Mouse (Mus musculus): Measurements from ENCODE around the gene Catsper4. TPM values are rescaled to one million over a fixed set of nuclear protein-coding genes. Genes with fewer than 3 reads are reported as not detected.
"Not testable (repeated sequence)": the region's sequence is repeated elsewhere in the genome, so short reads cannot be mapped to it uniquely, and the experiment has no call there.

Catsper4 gene
- polyA plus RNA-seq (2015; fragmentation: Nextera tagmentation; extraction: Ambion mirVana) = not detected in 2 replicates

GRCm38 (mm10) chr4:134227194-134227593 is at the start of gene Catsper4:
Gene Catsper4, minus strand, starts transcription at chr4:134227383.
- H3K36me3 ChIP-seq (ENCODE audit: control insufficient read depth, insufficient read depth) = no peaks in the 10 kb centered on the region
- H3K9ac ChIP-seq (ENCODE audit: low read length) = no peak within 1 kb of the TSS
- 70% methylated on average over 8 of the region's 8 CpGs for WGBS
- no peak for ATAC-seq (replicated peaks; ENCODE audit: extremely low read depth, insufficient read depth, low FRiP score)
- no peaks in the 10 kb centered on the region for H3K27me3 ChIP-seq (ENCODE audit: control insufficient read depth, insufficient read depth, low read length)
- H3K4me3 ChIP-seq (ENCODE audit: low read length) = no peak within 1 kb of the TSS
- H3K4me1 ChIP-seq (ENCODE audit: control insufficient read depth, insufficient read depth, low read length) = no peaks in the 10 kb centered on the region
- no peak within 1 kb of the TSS for H3K4me2 ChIP-seq (ENCODE audit: low read depth, low read length)
- H3K27ac ChIP-seq (ENCODE audit: low read length) = no peak within 1 kb of the TSS
- no peaks in the 10 kb centered on the region for H3K9me3 ChIP-seq (replicated peaks; ENCODE audit: control insufficient read depth, low read length)

GRCm38 (mm10) chr4:134273417-134274345 is 46.5 kb upstream of the Catsper4 start:
- Histone ChIP-seq H3K9me3 (replicated peaks; ENCODE audit: control insufficient read depth, low read length) (no peaks in the 10 kb centered on the region), H3K4me1 (ENCODE audit: control insufficient read depth, insufficient read depth, low read length) (peaks cover 5% of the 10 kb centered on the region), H3K36me3 (ENCODE audit: control insufficient read depth, insufficient read depth) (peaks cover 20% of the 10 kb centered on the region), H3K4me3 (ENCODE audit: low read length) (peak overlapping the region; percentile 38), H3K4me2 (ENCODE audit: low read depth, low read length) (peak overlapping the region; percentile 58), H3K9ac (ENCODE audit: low read length) (0 out of 2 replicates have a peak overlapping the region, but pooled peaks have one; percentile 1), H3K27me3 (ENCODE audit: control insufficient read depth, insufficient read depth, low read length) (no peaks in the 10 kb centered on the region), H3K27ac (ENCODE audit: low read length) (peak overlapping the region; percentile 37)
- ATAC-seq (replicated peaks; ENCODE audit: extremely low read depth, insufficient read depth, low FRiP score) = peak; percentile 45
- 2% methylated on average over 14 of the region's 14 CpGs for WGBS

- Histone ChIP-seq H3K9me3 (replicated peaks; ENCODE audit: control insufficient read depth, low read length) (no peaks in the 10 kb centered on the region), H3K4me2 (ENCODE audit: low read depth, low read length) (peak overlapping the region; percentile 58), H3K4me1 (ENCODE audit: control insufficient read depth, insufficient read depth, low read length) (peaks cover 5% of the 10 kb centered on the region), H3K36me3 (ENCODE audit: control insufficient read depth, insufficient read depth) (peaks cover 14% of the 10 kb centered on the region), H3K9ac (ENCODE audit: low read length) (peak overlapping the region; percentile 38; the same call in 1 of the 2 replicates), H3K4me3 (ENCODE audit: low read length) (peak overlapping the region; percentile 38), H3K27me3 (ENCODE audit: control insufficient read depth, insufficient read depth, low read length) (no peaks in the 10 kb centered on the region), H3K27ac (ENCODE audit: low read length) (no peak overlapping the region)
- ATAC-seq (replicated peaks; ENCODE audit: extremely low read depth, insufficient read depth, low FRiP score) = no peak
- 17% methylated on average over 13 of the region's 13 CpGs for WGBS
These were observed 45.7 kb upstream of the Catsper4 start for GRCm38 (mm10) chr4:134272731-134273416.

GRCm38 (mm10) chr4:134271979-134272378 is 44.8 kb upstream of the Catsper4 start:
- no peak overlapping the region for H3K9ac ChIP-seq (ENCODE audit: low read length)
- no peak overlapping the region for H3K4me3 ChIP-seq (ENCODE audit: low read length)
- peaks cover 5% of the 10 kb centered on the region for H3K4me1 ChIP-seq (ENCODE audit: control insufficient read depth, insufficient read depth, low read length)
- ATAC-seq (replicated peaks; ENCODE audit: extremely low read depth, insufficient read depth, low FRiP score) = no peak
- no peaks in the 10 kb centered on the region for H3K27me3 ChIP-seq (ENCODE audit: control insufficient read depth, insufficient read depth, low read length)
- 77% methylated on average over 7 of the region's 7 CpGs for WGBS
- peaks cover 6% of the 10 kb centered on the region for H3K36me3 ChIP-seq (ENCODE audit: control insufficient read depth, insufficient read depth)
- H3K27ac ChIP-seq (ENCODE audit: low read length) = no peak overlapping the region
- no peaks in the 10 kb centered on the region for H3K9me3 ChIP-seq (replicated peaks; ENCODE audit: control insufficient read depth, low read length)
- no peak overlapping the region for H3K4me2 ChIP-seq (ENCODE audit: low read depth, low read length)

- not testable (repeated sequence) for H3K27me3 ChIP-seq (ENCODE audit: control insufficient read depth, insufficient read depth, low read length); H3K9me3 ChIP-seq (replicated peaks; ENCODE audit: control insufficient read depth, low read length); H3K4me3 ChIP-seq (ENCODE audit: low read length); H3K27ac ChIP-seq (ENCODE audit: low read length); H3K9ac ChIP-seq (ENCODE audit: low read length); ATAC-seq (replicated peaks; ENCODE audit: extremely low read depth, insufficient read depth, low FRiP score); H3K4me2 ChIP-seq (ENCODE audit: low read depth, low read length); H3K4me1 ChIP-seq (ENCODE audit: control insufficient read depth, insufficient read depth, low read length); H3K36me3 ChIP-seq (ENCODE audit: control insufficient read depth, insufficient read depth)
These were observed 42.4 kb upstream of the Catsper4 start for GRCm38 (mm10) chr4:134269622-134270021.

- Histone ChIP-seq H3K4me3 (ENCODE audit: low read length) (no peak overlapping the region), H3K9me3 (replicated peaks; ENCODE audit: control insufficient read depth, low read length) (no peaks in the 10 kb centered on the region; the same call in 1 of the 2 replicates), H3K4me1 (ENCODE audit: control insufficient read depth, insufficient read depth, low read length) (peaks cover 5% of the 10 kb centered on the region), H3K9ac (ENCODE audit: low read length) (no peak overlapping the region), H3K27me3 (ENCODE audit: control insufficient read depth, insufficient read depth, low read length) (no peaks in the 10 kb centered on the region), H3K4me2 (ENCODE audit: low read depth, low read length) (no peak overlapping the region), H3K27ac (ENCODE audit: low read length) (no peak overlapping the region), H3K36me3 (ENCODE audit: control insufficient read depth, insufficient read depth) (no peaks in the 10 kb centered on the region)
- WGBS = 83% methylated on average over 19 of the region's 19 CpGs
- no peak for ATAC-seq (replicated peaks; ENCODE audit: extremely low read depth, insufficient read depth, low FRiP score)
These were observed 41.0 kb upstream of the Catsper4 start for GRCm38 (mm10) chr4:134268102-134268655.

- H3K4me2 ChIP-seq (ENCODE audit: low read depth, low read length) = no peak overlapping the region
- H3K36me3 ChIP-seq (ENCODE audit: control insufficient read depth, insufficient read depth) = no peaks in the 10 kb centered on the region
- H3K27ac ChIP-seq (ENCODE audit: low read length) = no peak overlapping the region
- H3K27me3 ChIP-seq (ENCODE audit: control insufficient read depth, insufficient read depth, low read length) = no peaks in the 10 kb centered on the region
- H3K9ac ChIP-seq (ENCODE audit: low read length) = no peak overlapping the region
- H3K4me1 ChIP-seq (ENCODE audit: control insufficient read depth, insufficient read depth, low read length) = no peaks in the 10 kb centered on the region
- no peak for ATAC-seq (replicated peaks; ENCODE audit: extremely low read depth, insufficient read depth, low FRiP score)
- WGBS = 63% methylated on average over 9 of the region's 9 CpGs
- no peaks in the 10 kb centered on the region; the same call in 1 of the 2 replicates for H3K9me3 ChIP-seq (replicated peaks; ENCODE audit: control insufficient read depth, low read length)
- no peak overlapping the region for H3K4me3 ChIP-seq (ENCODE audit: low read length)
These were observed 38.8 kb upstream of the Catsper4 start for GRCm38 (mm10) chr4:134265860-134266585.

- ATAC-seq (replicated peaks; ENCODE audit: extremely low read depth, insufficient read depth, low FRiP score) = no peak
- 28% methylated on average over 6 of the region's 6 CpGs for WGBS
- H3K9ac ChIP-seq (ENCODE audit: low read length) = no peak overlapping the region
These were observed 36.0 kb upstream of the Catsper4 start for GRCm38 (mm10) chr4:134263191-134263590.

More at GRCm38 (mm10) chr4:134263191-134263590, 36.0 kb upstream of the Catsper4 start:
- no peaks in the 10 kb centered on the region; the same call in 1 of the 2 replicates for H3K9me3 ChIP-seq (replicated peaks; ENCODE audit: control insufficient read depth, low read length)
- no peaks in the 10 kb centered on the region for H3K4me1 ChIP-seq (ENCODE audit: control insufficient read depth, insufficient read depth, low read length)
- no peak overlapping the region for H3K27ac ChIP-seq (ENCODE audit: low read length)
- no peak overlapping the region for H3K4me3 ChIP-seq (ENCODE audit: low read length)
- no peak overlapping the region for H3K4me2 ChIP-seq (ENCODE audit: low read depth, low read length)
- no peaks in the 10 kb centered on the region for H3K27me3 ChIP-seq (ENCODE audit: control insufficient read depth, insufficient read depth, low read length)
- no peaks in the 10 kb centered on the region for H3K36me3 ChIP-seq (ENCODE audit: control insufficient read depth, insufficient read depth)

All from heart, embryonic 16.5 days (tissue).